Mouse (Mus musculus): ENCODE results near the gene Olfr1368. TPM values are rescaled to one million over a fixed set of nuclear protein-coding genes. Genes with fewer than 3 reads are reported as not detected.

Gene Olfr1368
- polyA plus RNA-seq, 1 experiment from 2014 or later: not detected

DNA sequence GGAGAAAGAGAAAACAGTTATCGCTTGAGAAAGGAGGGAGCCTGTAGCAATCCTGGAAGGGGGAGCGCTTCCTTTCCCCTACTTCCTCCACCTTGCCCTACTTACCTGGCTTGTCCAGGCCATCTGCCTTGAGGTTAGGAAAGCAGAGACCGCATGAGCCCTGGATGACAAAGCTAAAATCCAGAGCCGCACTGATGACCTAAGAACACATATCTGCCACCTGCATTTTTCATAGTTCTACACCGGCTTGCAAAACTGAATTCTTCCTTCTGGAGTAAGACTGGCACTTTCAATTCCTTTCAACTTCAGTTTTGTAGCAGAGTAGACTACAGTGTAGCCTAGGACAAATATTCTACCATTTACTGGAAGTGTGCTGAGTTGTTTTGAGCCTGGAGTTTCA is 32.7 kb upstream of the Olfr1368 start:
- Histone ChIP-seq H3K27me3 (ENCODE audit: control insufficient read depth, insufficient read depth, low read length) (no peaks in the 10 kb centered on the region), H3K27ac (ENCODE audit: low read depth, low read length) (no peak overlapping the region), H3K36me3 (ENCODE audit: control insufficient read depth, insufficient read depth, low read length) (no peaks in the 10 kb centered on the region; the same call in 1 of the 2 replicates), H3K4me1 (ENCODE audit: control insufficient read depth, insufficient read depth, low read length) (peaks cover 11% of the 10 kb centered on the region; the same call in 1 of the 2 replicates), H3K9ac (ENCODE audit: low read length) (no peak overlapping the region), H3K9me3 (ENCODE audit: control insufficient read depth, low read length) (no peaks in the 10 kb centered on the region), H3K4me2 (ENCODE audit: low read depth) (no peak overlapping the region), H3K4me3 (ENCODE audit: low read depth, low read length) (no peak overlapping the region)
- DNase-seq (ENCODE audit: low spot score) (no peak), ATAC-seq (ENCODE audit: insufficient read depth, low FRiP score, low TSS enrichment) (no peak)
- WGBS: 90% methylated on average over 5 of the region's 5 CpGs

DNA sequence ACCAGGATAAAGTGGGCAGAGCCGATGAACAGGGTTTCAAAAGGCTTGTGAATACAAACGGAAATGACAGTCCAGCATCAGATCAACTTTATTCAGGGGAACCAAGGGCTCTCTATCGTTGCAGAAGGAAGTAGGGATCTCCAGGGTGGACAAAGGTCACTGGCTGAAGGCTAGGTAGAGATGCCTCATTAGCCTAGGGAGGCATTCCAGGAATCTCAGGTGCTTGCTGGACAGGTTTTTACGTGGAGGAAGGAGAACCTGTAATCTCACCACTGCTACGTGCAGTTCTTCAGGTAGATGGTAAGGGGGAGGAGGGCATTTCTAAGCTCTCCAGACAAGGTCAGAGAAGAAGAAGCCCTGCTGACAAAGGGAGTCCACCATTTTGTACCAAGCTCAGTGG is 32.0 kb upstream of the Olfr1368 start:
- ATAC-seq (ENCODE audit: insufficient read depth, low FRiP score, low TSS enrichment) (no peak), DNase-seq (ENCODE audit: low spot score) (no peak)
- no peak overlapping the region for H3K9ac ChIP-seq (ENCODE audit: low read length)
- peaks cover 11% of the 10 kb centered on the region; the same call in 1 of the 2 replicates for H3K4me1 ChIP-seq (ENCODE audit: control insufficient read depth, insufficient read depth, low read length)
- no peaks in the 10 kb centered on the region for H3K36me3 ChIP-seq (ENCODE audit: control insufficient read depth, insufficient read depth, low read length)
- no peak overlapping the region for H3K4me2 ChIP-seq (ENCODE audit: low read depth)
- H3K9me3 ChIP-seq (ENCODE audit: control insufficient read depth, low read length): no peaks in the 10 kb centered on the region
- no peaks in the 10 kb centered on the region for H3K27me3 ChIP-seq (ENCODE audit: control insufficient read depth, insufficient read depth, low read length)
- H3K27ac ChIP-seq (ENCODE audit: low read depth, low read length): no peak overlapping the region
- WGBS: 78% methylated on average over 5 of the region's 5 CpGs
- H3K4me3 ChIP-seq (ENCODE audit: low read depth, low read length): no peak overlapping the region

DNA sequence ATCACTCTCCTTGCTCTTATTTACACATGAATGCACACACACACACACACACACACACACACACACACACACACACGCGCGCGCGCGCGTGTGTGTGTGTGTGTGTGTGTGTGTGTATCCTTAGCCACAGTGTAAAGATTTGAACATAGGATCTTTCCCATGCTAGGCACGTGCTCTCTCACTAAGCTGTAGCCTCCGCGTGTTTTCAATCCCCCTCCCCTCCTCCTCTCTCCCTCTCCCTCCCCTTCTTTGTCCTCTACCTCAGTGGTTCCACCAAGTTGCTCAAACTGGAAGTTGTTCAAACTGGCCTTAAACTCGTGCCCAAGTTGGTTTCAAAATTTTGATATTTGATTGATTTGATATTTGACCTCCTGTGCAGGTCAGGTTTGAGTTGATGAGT is 31.1 kb upstream of the Olfr1368 start:
- no peak for ATAC-seq (ENCODE audit: insufficient read depth, low FRiP score, low TSS enrichment)
- 73% methylated on average over 11 of the region's 11 CpGs for WGBS

DNA sequence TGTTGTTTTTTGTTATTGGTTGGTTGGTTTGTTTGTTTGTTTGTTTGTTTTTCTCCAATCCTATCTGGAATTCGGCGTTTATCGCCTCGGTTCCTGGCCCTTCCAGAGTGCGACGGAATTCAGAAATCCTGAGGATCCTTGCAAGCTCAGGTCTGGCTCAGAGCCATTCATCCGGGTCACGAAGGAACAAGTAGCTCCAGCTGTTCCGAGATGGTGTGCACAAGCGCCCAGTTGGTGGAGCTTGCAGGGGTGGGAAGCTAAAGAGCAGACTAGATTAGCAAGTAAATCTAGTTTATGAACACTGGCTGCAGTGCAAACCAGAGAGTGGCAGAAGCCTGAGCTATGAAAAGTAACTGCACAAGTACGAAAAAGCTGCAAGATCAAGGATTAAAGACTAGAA is 27.4 kb upstream of the Olfr1368 start:
- Histone ChIP-seq H3K9me3 (ENCODE audit: control insufficient read depth, low read length) (no peaks in the 10 kb centered on the region), H3K4me2 (ENCODE audit: low read depth) (peak overlapping the region; percentile 44), H3K36me3 (ENCODE audit: control insufficient read depth, insufficient read depth, low read length) (no peaks in the 10 kb centered on the region), H3K9ac (ENCODE audit: low read length) (no peak overlapping the region; the same call in 1 of the 2 replicates), H3K4me1 (ENCODE audit: control insufficient read depth, insufficient read depth, low read length) (no peaks in the 10 kb centered on the region), H3K27ac (ENCODE audit: low read depth, low read length) (no peak overlapping the region), H3K27me3 (ENCODE audit: control insufficient read depth, insufficient read depth, low read length) (no peaks in the 10 kb centered on the region), H3K4me3 (ENCODE audit: low read depth, low read length) (peak overlapping the region; percentile 32)
- WGBS: under 1% methylated on average over 11 of the region's 11 CpGs
- ATAC-seq (ENCODE audit: insufficient read depth, low FRiP score, low TSS enrichment): no peak
- DNase-seq (ENCODE audit: low spot score): peak; percentile 67

More for the DNA sequence above, 31.1 kb upstream of the Olfr1368 start:
- no peak overlapping the region for H3K27ac ChIP-seq (ENCODE audit: low read depth, low read length)
- H3K9ac ChIP-seq (ENCODE audit: low read length): no peak overlapping the region
- H3K27me3 ChIP-seq (ENCODE audit: control insufficient read depth, insufficient read depth, low read length): no peaks in the 10 kb centered on the region
- H3K4me1 ChIP-seq (ENCODE audit: control insufficient read depth, insufficient read depth, low read length): peaks cover 6% of the 10 kb centered on the region; the same call in 1 of the 2 replicates
- no peak overlapping the region for H3K4me2 ChIP-seq (ENCODE audit: low read depth)
- no peaks in the 10 kb centered on the region for H3K36me3 ChIP-seq (ENCODE audit: control insufficient read depth, insufficient read depth, low read length)
- H3K4me3 ChIP-seq (ENCODE audit: low read depth, low read length): no peak overlapping the region
- DNase-seq (ENCODE audit: low spot score): no peak
- no peaks in the 10 kb centered on the region for H3K9me3 ChIP-seq (ENCODE audit: control insufficient read depth, low read length)

DNA sequence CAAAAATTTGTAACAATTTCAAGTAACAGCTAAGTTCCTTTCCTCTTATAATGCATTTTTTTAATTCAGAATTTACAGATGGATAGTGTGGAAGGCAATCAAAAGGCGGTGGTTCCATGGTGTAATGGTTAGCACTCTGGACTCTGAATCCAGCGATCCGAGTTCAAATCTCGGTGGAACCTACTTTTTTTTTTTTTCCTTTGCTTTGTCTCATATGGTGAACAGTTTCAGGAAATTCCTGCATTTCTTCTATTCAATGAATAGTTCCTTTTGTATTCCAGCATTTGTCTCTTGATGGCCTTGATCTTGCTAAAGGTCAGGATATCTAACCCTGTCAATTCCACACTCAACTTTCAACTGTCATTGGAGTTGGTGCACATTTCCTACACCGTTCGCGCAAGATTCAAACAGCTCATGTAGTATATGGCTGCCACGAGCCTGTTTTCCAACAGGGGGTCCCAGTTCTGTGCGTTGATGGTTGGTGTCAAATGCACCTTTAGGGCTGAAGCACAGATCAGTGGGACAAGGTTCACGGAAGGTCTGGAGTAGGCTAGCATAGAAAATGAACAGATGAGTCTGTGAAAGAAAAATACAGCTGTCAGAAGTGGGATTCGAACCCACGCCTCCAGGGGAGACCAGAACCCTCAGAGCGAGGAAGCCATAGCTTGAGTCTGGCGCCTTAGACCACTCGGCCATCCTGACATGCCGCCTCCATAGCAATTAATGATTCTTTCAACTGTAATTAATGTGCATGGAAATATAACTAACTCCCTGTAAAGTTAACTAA is 26.8 kb upstream of the Olfr1368 start:
- WGBS: under 1% methylated on average over 16 of the region's 16 CpGs
- DNase-seq (ENCODE audit: low spot score): peak; percentile 74
- no peaks in the 10 kb centered on the region for H3K36me3 ChIP-seq (ENCODE audit: control insufficient read depth, insufficient read depth, low read length)
- H3K9me3 ChIP-seq (ENCODE audit: control insufficient read depth, low read length): no peaks in the 10 kb centered on the region
- H3K4me1 ChIP-seq (ENCODE audit: control insufficient read depth, insufficient read depth, low read length): no peaks in the 10 kb centered on the region
- H3K27ac ChIP-seq (ENCODE audit: low read depth, low read length): no peak overlapping the region
- peak; percentile 38 for ATAC-seq (ENCODE audit: insufficient read depth, low FRiP score, low TSS enrichment)
- H3K4me3 ChIP-seq (ENCODE audit: low read depth, low read length): peak overlapping the region; percentile 43
- no peak overlapping the region for H3K9ac ChIP-seq (ENCODE audit: low read length)
- H3K27me3 ChIP-seq (ENCODE audit: control insufficient read depth, insufficient read depth, low read length): no peaks in the 10 kb centered on the region
- H3K4me2 ChIP-seq (ENCODE audit: low read depth): peak overlapping the region; percentile 44

DNA sequence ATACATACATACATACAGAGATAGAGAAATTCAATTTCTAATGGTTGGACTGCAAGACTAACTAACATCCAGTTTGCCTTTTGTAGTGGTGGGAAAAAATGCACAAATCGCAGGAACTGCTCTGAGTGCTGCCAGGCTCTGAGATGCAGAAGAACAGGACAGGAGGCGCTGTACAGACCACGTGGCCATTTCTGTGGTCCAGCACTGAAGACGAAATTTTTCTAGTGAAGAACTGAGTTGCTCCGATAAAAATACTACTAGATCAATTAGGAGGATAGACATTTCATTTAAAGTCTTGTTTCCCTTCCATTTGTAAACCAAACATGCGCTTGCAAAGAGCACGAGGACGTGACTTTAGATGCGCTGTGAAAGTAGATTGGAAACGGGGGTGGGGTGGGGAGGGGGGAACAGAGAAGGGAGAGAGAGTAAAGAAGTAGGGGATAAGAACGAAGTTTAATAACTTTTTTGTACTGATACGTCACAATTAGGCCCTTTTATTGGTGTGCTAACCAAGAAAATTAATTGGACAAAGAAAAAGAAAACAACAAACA is 26.0 kb upstream of the Olfr1368 start:
- peak overlapping the region; percentile 43 for H3K4me3 ChIP-seq (ENCODE audit: low read depth, low read length)
- no peak for ATAC-seq (ENCODE audit: insufficient read depth, low FRiP score, low TSS enrichment)
- no peaks in the 10 kb centered on the region for H3K9me3 ChIP-seq (ENCODE audit: control insufficient read depth, low read length)
- no peaks in the 10 kb centered on the region for H3K27me3 ChIP-seq (ENCODE audit: control insufficient read depth, insufficient read depth, low read length)
- H3K4me2 ChIP-seq (ENCODE audit: low read depth): peak overlapping the region; percentile 44
- no peak overlapping the region; the same call in 1 of the 2 replicates for H3K9ac ChIP-seq (ENCODE audit: low read length)
- no peaks in the 10 kb centered on the region for H3K4me1 ChIP-seq (ENCODE audit: control insufficient read depth, insufficient read depth, low read length)
- DNase-seq (ENCODE audit: low spot score): peak; percentile 72
- H3K36me3 ChIP-seq (ENCODE audit: control insufficient read depth, insufficient read depth, low read length): no peaks in the 10 kb centered on the region
- H3K27ac ChIP-seq (ENCODE audit: low read depth, low read length): no peak overlapping the region
- WGBS: 2% methylated on average over 12 of the region's 12 CpGs

DNA sequence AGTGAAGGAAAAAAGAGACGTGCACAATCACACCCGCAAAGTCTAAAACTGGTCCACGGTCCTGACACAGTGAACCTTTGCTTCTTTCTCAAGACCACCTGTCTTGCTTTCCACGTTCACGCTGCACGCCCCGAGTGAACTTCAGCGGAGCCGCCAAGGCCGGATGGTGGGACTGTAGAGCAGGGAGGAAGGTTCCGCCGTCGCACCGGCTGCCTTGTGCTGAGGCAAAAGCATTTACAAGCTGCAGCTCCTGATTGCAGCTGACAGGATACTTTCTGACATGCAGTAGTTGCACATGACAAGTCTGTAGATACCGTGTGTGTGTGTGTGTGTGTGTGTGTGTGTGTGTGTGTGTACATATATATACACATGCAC is 25.5 kb upstream of the Olfr1368 start:
- H3K27me3 ChIP-seq (ENCODE audit: control insufficient read depth, insufficient read depth, low read length): no peaks in the 10 kb centered on the region
- no peak for ATAC-seq (ENCODE audit: insufficient read depth, low FRiP score, low TSS enrichment)
- peak overlapping the region; percentile 44 for H3K4me2 ChIP-seq (ENCODE audit: low read depth)
- H3K9ac ChIP-seq (ENCODE audit: low read length): peak overlapping the region; percentile 14; the same call in 1 of the 2 replicates
- WGBS: 7% methylated on average over 15 of the region's 15 CpGs
- H3K4me1 ChIP-seq (ENCODE audit: control insufficient read depth, insufficient read depth, low read length): no peaks in the 10 kb centered on the region
- no peaks in the 10 kb centered on the region for H3K9me3 ChIP-seq (ENCODE audit: control insufficient read depth, low read length)
- H3K27ac ChIP-seq (ENCODE audit: low read depth, low read length): no peak overlapping the region
- H3K36me3 ChIP-seq (ENCODE audit: control insufficient read depth, insufficient read depth, low read length): no peaks in the 10 kb centered on the region
- DNase-seq (ENCODE audit: low spot score): peak; percentile 33
- peak overlapping the region; percentile 24 for H3K4me3 ChIP-seq (ENCODE audit: low read depth, low read length)

DNA sequence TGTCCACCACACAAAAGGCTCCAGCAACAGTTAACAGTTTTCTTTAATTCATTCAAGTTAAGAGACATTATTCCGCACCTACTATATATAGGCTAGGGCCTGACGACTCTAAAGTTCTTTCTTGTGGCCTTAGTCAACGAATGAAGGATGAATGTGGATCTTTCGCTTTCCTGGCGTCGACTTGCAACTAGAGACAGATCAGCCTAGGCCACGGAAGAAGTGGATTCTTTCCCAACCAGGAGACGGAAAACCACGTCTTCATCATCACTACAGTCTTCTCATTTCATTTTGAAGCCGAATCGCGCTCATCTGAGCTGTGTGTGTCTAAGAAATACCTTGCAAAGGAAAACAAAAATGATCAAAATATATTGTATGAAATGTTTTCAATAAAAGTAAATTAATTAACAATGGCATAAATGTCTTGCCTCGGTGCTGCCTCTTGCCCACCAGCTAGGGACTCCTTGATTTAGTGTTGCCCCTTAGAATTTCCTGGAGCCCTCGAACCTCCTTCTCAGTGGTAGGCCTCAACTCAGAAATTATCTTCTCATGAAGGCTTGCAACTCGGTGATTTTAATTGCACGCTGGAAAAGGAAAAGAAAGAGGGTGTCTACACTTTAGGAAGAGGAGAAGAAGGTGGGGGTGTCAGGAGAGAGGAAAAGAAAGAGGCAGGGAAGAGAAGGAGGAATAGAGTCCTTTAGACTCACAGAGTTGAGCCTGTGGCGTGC is 24.9 kb upstream of the Olfr1368 start:
- Histone ChIP-seq H3K4me1 (ENCODE audit: control insufficient read depth, insufficient read depth, low read length) (no peaks in the 10 kb centered on the region), H3K4me3 (ENCODE audit: low read depth, low read length) (peak overlapping the region; percentile 24), H3K9me3 (ENCODE audit: control insufficient read depth, low read length) (no peaks in the 10 kb centered on the region), H3K36me3 (ENCODE audit: control insufficient read depth, insufficient read depth, low read length) (no peaks in the 10 kb centered on the region), H3K9ac (ENCODE audit: low read length) (no peak overlapping the region), H3K27me3 (ENCODE audit: control insufficient read depth, insufficient read depth, low read length) (no peaks in the 10 kb centered on the region), H3K4me2 (ENCODE audit: low read depth) (peak overlapping the region; percentile 44), H3K27ac (ENCODE audit: low read depth, low read length) (no peak overlapping the region)
- no peak for DNase-seq (ENCODE audit: low spot score)
- WGBS: 30% methylated on average over 17 of the region's 17 CpGs
- ATAC-seq (ENCODE audit: insufficient read depth, low FRiP score, low TSS enrichment): no peak

All from neural tube, embryonic 11.5 days (tissue).